Mouse (Mus musculus): ENCODE measurements around the gene Wbp2nl.

- TF ChIP-seq POLR2A (IDR thresholded peaks at IDR 0.05; ENCODE audit: borderline replicate concordance, low read depth, low read length) (no peak), CTCF (IDR thresholded peaks at IDR 0.05; ENCODE audit: low read depth, low read length) (no peak)
Measured at GRCm38 (mm10) chr15:82274927-82275901, 23.5 kb upstream of the Wbp2nl start.
